Mouse (Mus musculus) midbrain, embryonic 11.5 days (tissue): ENCODE data around the gene Cyb5rl. TPM values are rescaled to one million over a fixed set of nuclear protein-coding genes. Genes with fewer than 3 reads are reported as not detected.
A peak's percentile ranks its signal among the peaks of the same experiment; 100 is the strongest.
"Not testable (repeated sequence)": the region's sequence is repeated elsewhere in the genome, so short reads cannot be mapped to it uniquely, and the experiment has no call there.

Experiments used
- ATAC-seq: fragments of 200-750 bp; cut with Nextera tagmentation; 2 replicates; pipeline ENCODE4 v1.8.0; 2017; ENCODE audit warnings: moderate TSS enrichment, moderate library complexity; ENCODE audit not compliant: low FRiP score
- DNase-seq: peaks from one replicate; pipeline ENCODE4 v3.0.0; 2015; ENCODE audit warnings: low spot score; ENCODE audit errors: missing footprints
- H3K27ac ChIP-seq: fragments of 300-500 bp; sonication (generic); 2 replicates; pipeline ENCODE4 v1.5.1; 2014; ENCODE audit warnings: low read depth, low read length
- H3K27me3 ChIP-seq: fragments of 300-500 bp; sonication (generic); 2 replicates; pipeline ENCODE4 v1.6.1; 2014; ENCODE audit warnings: mild to moderate bottlenecking, low read length, moderate library complexity, mixed read lengths; ENCODE audit not compliant: control insufficient read depth, insufficient read depth
- H3K36me3 ChIP-seq: fragments of 300-500 bp; sonication (generic); 2 replicates; pipeline ENCODE4 v1.6.1; 2014; ENCODE audit warnings: mild to moderate bottlenecking, low read length, moderate library complexity, mixed read lengths; ENCODE audit not compliant: control insufficient read depth, insufficient read depth
- H3K4me1 ChIP-seq: fragments of 300-500 bp; sonication (generic); 2 replicates; pipeline ENCODE4 v1.6.1; 2014; ENCODE audit warnings: low read length; ENCODE audit not compliant: control insufficient read depth, insufficient read depth
- H3K4me2 ChIP-seq: fragments of 300-500 bp; sonication (generic); 2 replicates; pipeline ENCODE4 v1.6.1; 2014; ENCODE audit warnings: mild to moderate bottlenecking, moderate library complexity
- H3K4me3 ChIP-seq: fragments of 300-500 bp; sonication (generic); 2 replicates; pipeline ENCODE4 v1.5.1; 2014; ENCODE audit warnings: low read depth, low read length
- H3K9ac ChIP-seq: fragments of 300-500 bp; sonication (generic); 2 replicates; pipeline ENCODE4 v1.6.1; 2014; ENCODE audit warnings: low read length
- H3K9me3 ChIP-seq: fragments of 300-500 bp; sonication (generic); 2 replicates; pipeline ENCODE4 v1.6.1; 2016; ENCODE audit warnings: low read length; ENCODE audit not compliant: control insufficient read depth
- WGBS: fragments of 180-500 bp; shearing (Covaris S2); extraction: QIAGEN DNeasy Blood & Tissue Kit; methylation state at CpG from one replicate; pipeline ENCODE4 v1.1.7; 2014; 5-methylcytosine and 5-hydroxymethylcytosine counted together
- polyA plus RNA-seq: library from polyadenylated mRNA; unstranded; fragments of >200 nt; fragmentation: Nextera tagmentation; extraction: Ambion mirVana; gene quantifications from 2 replicates; pipeline ENCODE4 v1.2.1, GENCODE M21; 2014

Cyb5rl gene
- polyA plus RNA-seq, 1 experiment from 2014 or later = 5.6 TPM

DNA sequence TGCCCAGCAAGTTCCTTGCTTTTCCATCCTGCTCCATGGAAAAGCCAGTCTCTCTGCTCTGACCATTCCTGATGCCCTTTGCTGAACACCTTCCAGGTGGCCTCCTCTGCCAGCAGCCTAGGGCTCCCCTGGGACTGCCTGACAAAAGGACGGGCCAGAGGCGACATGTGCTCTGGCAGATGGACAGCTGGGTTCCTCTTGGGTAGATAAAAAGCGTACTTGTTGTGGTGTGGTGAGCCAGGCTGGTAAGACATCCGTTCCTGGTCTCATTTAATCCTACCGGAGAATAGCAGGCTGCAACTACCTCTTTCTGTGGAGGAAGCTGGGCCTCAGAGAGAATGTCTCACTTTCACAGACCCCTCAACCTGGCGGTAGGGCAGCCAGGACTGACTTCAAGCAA is 29.3 kb downstream of the Cyb5rl start:
- H3K9me3 ChIP-seq = no peaks in the 10 kb centered on the region
- H3K27ac ChIP-seq = no peak overlapping the region
- no peak overlapping the region; the same call in 1 of the 2 replicates for H3K9ac ChIP-seq
- 34% methylated on average over 6 of the region's 6 CpGs for WGBS
- H3K36me3 ChIP-seq = no peaks in the 10 kb centered on the region
- peaks cover 14% of the 10 kb centered on the region; the same call in 1 of the 2 replicates for H3K4me1 ChIP-seq
- DNase-seq (no peak), ATAC-seq (0 out of 2 replicates have a peak, but pooled peaks have one; percentile 26)
- H3K27me3 ChIP-seq = no peaks in the 10 kb centered on the region
- no peak overlapping the region for H3K4me3 ChIP-seq
- no peak overlapping the region for H3K4me2 ChIP-seq

DNA sequence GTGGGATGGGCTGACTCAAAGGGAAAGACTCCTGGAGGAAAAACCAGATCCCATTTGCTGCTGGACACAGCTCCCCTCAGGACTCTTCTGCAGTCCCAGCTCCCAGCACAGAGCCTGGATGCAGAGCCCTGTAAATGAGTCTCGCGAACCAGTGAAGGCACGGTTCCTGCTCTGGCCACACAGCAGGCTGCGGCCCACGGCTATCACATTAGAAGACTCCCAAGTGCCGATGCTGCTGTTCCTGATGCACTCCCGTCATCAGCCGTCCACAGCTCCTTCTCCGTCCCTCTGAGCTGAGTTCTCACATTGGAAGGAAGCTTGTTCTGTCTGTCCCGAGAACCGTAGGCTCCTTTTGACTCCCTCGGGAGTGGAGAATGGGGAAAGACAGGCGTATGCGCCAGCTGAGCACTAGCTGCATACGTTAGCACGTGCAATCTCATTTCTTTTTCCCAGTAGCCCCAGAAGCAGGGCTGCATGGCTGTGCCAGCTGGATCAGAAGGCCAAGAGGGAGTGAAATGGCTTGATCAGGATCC is 30.1 kb downstream of the Cyb5rl start, which contains the start of gene Cdcp2:
Cdcp2 (plus strand) TSS at position 51 of the 533 bp plus-strand sequence.
- DNase-seq (no peak), ATAC-seq (no peak)
- Histone ChIP-seq H3K9ac (peak within 1 kb of the TSS; percentile 27; the same call in 1 of the 2 replicates), H3K4me2 (no peak within 1 kb of the TSS), H3K4me3 (no peak within 1 kb of the TSS), H3K27ac (no peak within 1 kb of the TSS; the same call in 1 of the 2 replicates), H3K27me3 (no peaks in the 10 kb centered on the region), H3K4me1 (peaks cover 14% of the 10 kb centered on the region; the same call in 1 of the 2 replicates), H3K36me3 (no peaks in the 10 kb centered on the region), H3K9me3 (no peaks in the 10 kb centered on the region)
- WGBS = 58% methylated on average over 16 of the region's 16 CpGs

DNA sequence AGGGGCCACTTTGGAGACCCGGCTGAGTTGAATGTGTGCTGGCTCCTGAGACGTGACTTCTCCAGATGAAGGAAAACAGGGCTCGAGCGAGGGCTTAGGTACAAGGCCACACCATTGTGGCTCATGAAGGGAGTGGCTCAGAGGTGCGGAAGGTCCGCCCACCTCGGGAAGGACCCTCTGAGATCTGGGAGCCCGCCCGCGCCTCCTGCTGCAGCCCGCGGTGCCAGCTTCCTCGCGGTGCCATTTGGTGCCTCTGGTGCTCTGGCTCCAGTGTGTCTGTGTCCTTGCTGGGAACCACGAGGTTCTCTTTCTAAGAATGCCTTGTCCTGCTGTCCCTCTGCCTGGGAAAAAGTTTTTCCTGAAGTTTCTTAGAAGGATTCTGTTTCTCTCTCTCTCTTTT is 31.1 kb downstream of the Cyb5rl start:
- 59% methylated on average over 15 of the region's 15 CpGs for WGBS
- no peak overlapping the region for H3K4me3 ChIP-seq
- no peaks in the 10 kb centered on the region for H3K27me3 ChIP-seq
- no peaks in the 10 kb centered on the region for H3K36me3 ChIP-seq
- no peaks in the 10 kb centered on the region for H3K9me3 ChIP-seq
- H3K9ac ChIP-seq = no peak overlapping the region
- H3K4me2 ChIP-seq = no peak overlapping the region
- DNase-seq (no peak), ATAC-seq (no peak)
- H3K4me1 ChIP-seq = peaks cover 19% of the 10 kb centered on the region
- H3K27ac ChIP-seq = no peak overlapping the region

DNA sequence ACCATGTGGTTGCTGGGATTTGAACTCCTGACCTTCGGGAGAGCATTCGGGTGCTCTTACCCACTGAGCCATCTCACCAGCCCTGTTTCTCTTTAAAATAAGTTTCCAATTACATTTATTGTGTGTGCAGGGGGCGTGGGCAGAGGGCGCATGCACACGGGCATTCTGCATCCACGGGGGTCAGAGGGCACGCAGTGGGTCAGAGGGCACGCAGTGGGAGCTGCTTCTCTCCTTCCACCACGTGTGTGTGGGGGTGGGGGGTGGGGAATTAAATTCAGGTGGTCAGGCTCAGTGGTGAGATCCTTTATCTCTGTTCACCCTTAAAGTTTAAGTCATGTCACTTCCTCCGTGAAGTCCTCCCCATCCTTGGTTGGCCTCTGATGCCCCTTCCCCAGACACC is 31.6 kb downstream of the Cyb5rl start:
- ATAC-seq = no peak
- H3K4me3 ChIP-seq = no peak overlapping the region
- no peaks in the 10 kb centered on the region for H3K9me3 ChIP-seq
- H3K36me3 ChIP-seq = no peaks in the 10 kb centered on the region
- no peak overlapping the region for H3K4me2 ChIP-seq
- no peaks in the 10 kb centered on the region for H3K27me3 ChIP-seq
- no peak for DNase-seq
- 78% methylated on average over 10 of the region's 10 CpGs for WGBS
- peaks cover 17% of the 10 kb centered on the region for H3K4me1 ChIP-seq
- no peak overlapping the region for H3K9ac ChIP-seq
- no peak overlapping the region for H3K27ac ChIP-seq

DNA sequence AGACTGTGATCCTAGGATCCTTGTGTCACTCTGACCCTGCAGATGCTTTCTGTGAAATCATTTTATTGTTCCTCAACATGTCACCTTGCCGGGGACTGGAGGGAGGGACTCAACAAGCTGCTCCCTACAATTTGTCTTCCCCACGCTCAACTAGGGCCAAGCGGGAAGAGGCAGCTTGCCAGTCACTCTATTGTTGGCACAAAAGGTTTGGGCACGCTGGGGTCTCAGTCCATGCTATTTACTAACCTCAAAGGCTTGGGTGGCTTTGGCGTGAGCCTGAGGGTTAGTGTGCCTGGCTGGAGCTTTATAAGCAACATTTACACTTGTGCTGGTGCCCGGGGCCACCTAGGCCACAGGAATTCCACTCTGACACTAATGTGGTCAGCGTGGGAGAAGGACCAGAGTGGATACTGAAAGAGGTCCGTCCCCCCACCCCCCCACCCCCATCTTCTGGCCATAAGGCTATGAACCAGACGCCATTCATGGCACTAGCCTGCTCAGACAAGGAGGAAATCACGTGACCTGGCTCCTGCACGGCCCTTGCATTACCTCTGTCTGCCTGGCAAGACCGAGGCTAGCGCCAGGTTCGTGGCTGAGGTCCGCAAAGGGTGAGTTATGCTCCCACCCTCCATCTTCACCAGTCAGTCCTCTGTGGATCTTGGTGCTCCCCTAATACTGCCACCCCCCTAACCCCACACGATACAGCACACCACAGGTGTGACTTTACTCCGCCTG is 32.2 kb downstream of the Cyb5rl start:
- Histone ChIP-seq H3K9ac (no peak overlapping the region), H3K9me3 (no peaks in the 10 kb centered on the region), H3K4me1 (peaks cover 16% of the 10 kb centered on the region), H3K4me2 (no peak overlapping the region), H3K36me3 (no peaks in the 10 kb centered on the region), H3K27me3 (no peaks in the 10 kb centered on the region), H3K27ac (no peak overlapping the region), H3K4me3 (no peak overlapping the region)
- WGBS = 85% methylated on average over 17 of the region's 17 CpGs
- ATAC-seq (no peak), DNase-seq (no peak)

DNA sequence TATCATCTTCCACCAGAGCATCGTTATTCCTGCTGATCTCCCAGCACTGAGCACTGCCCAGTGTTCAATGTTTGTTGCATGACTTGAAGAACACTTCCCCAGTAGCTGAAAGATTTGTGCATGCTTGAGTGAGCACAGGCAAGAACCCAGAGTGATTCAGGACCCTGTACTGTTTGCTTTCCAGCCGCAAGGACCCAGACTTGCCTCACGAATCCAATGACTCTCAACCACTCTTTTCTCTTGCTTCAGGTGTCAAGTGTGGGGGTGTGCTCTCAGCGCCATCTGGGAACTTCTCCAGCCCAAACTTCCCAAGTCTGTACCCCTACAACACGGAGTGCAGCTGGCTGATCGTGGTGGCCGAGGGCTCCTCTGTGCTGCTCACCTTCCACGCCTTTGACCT is 35.4 kb downstream of the Cyb5rl start:
- no peaks in the 10 kb centered on the region for H3K36me3 ChIP-seq
- H3K9me3 ChIP-seq = no peaks in the 10 kb centered on the region
- DNase-seq (no peak), ATAC-seq (no peak)
- H3K9ac ChIP-seq = no peak overlapping the region
- H3K27me3 ChIP-seq = no peaks in the 10 kb centered on the region
- no peak overlapping the region for H3K27ac ChIP-seq
- WGBS = 80% methylated on average over 8 of the region's 8 CpGs
- H3K4me2 ChIP-seq = no peak overlapping the region
- no peak overlapping the region for H3K4me3 ChIP-seq
- peaks cover 6% of the 10 kb centered on the region for H3K4me1 ChIP-seq

DNA sequence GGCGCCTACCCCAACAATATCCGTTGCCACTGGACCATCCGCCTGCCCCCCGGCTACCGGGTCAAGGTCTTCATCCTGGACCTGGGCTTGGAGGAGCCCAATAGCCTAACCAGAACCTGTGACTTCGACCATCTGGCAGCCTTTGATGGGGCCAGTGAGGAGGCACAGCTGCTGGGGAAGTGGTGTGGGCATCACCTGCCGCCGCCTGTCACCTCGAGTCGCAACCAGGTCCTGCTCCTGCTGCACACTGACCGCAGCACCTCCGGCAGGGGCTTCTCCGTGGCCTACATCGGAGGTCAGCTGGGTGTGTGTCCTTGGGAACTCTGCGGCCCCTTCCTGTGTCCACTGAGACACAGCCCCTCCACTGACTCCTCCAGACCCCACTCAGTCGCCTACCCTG is 40.0 kb downstream of the Cyb5rl start:
- Histone ChIP-seq H3K4me1 (peaks cover 11% of the 10 kb centered on the region), H3K9ac (no peak overlapping the region), H3K27ac (no peak overlapping the region), H3K9me3 (no peaks in the 10 kb centered on the region), H3K27me3 (no peaks in the 10 kb centered on the region), H3K4me2 (no peak overlapping the region), H3K4me3 (no peak overlapping the region), H3K36me3 (no peaks in the 10 kb centered on the region)
- DNase-seq = no peak
- ATAC-seq = no peak
- WGBS = 94% methylated on average over 16 of the region's 16 CpGs

DNA sequence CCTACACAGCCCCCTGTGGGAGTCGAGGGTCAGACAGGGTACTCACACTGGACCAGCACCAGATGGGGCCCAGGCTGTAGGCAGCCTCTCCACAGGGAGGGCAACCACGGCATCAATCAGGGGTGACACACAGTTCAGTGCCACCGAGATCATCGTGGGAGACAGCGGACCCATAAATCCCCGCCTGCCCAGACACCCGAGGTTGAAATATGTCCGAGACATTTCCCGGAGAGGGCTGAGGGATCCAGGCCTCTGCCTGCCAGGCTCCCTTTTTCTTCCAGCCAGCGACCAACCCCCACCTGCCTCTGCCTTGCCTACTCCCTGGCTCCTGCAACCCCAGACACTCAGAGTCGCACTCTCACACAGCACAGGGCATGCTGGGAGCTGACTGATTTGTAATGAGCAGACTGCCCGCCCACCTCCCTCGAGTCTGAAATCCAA is 41.5 kb downstream of the Cyb5rl start:
- Histone ChIP-seq H3K4me3 (no peak overlapping the region), H3K27me3 (no peaks in the 10 kb centered on the region), H3K9me3 (no peaks in the 10 kb centered on the region), H3K36me3 (no peaks in the 10 kb centered on the region), H3K4me1 (peaks cover 5% of the 10 kb centered on the region), H3K9ac (no peak overlapping the region), H3K4me2 (no peak overlapping the region), H3K27ac (peak overlapping the region; percentile 35; the same call in 1 of the 2 replicates)
- DNase-seq (no peak), ATAC-seq (peak; percentile 44; the same call in 1 of the 2 replicates)
- 62% methylated on average over 13 of the region's 13 CpGs for WGBS

DNA sequence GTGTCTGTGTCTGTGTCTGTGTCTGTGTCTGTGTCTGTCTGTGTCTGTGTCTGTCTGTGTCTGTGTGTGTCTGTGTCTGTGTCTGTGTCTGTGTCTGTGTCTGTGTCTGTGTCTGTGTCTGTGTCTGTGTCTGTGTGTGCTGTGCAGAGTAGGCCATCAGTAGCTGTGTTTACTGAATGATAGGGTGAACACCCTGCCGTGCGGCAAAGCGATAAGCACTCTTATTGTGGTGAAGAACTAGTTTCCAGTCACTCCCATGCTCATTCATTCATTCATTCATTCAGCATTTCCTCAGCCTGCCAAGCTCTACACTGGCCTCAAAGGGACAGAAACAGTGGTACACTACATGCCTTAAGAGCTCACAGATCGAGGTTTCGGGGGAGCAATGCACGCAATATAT is 42.4 kb downstream of the Cyb5rl start:
- H3K4me3 ChIP-seq, H3K4me2 ChIP-seq, H3K27ac ChIP-seq, H3K4me1 ChIP-seq, DNase-seq, H3K36me3 ChIP-seq, H3K9me3 ChIP-seq, H3K27me3 ChIP-seq, ATAC-seq, H3K9ac ChIP-seq: not testable (repeated sequence)
- WGBS = 93% methylated on average over 6 of the region's 6 CpGs
